In the genomic region with DNA sequence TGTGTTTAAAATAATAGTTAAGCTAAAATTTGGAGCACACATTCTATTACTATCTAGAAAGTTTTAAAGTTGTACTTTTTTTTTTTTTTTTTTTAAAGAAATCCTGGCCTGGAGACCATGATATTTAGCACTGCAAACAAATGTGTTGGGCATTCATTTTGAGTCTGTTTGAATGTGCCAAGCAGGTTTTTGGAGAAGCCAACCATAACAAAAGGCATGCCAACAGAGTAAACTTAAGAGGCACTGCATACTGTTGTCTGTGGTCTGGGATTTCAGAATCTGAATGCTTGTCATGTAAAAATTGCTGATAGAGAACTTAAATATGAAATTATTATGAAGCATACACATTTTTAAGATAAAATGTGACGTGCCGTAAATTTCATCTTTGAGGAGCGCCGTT, we compare ENCODE assay signal across 20 mouse cellular contexts.
"Had no signal": no experiment of that assay in that cellular context is flagged by ENCODE, and none has a peak within 500 bp of the region (broad histone marks: within the 10 kb centered on the region; RNA-seq: fewer than 3 reads in every experiment).

No protein-coding gene starts in this region.

- H3K9ac ChIP-seq: kidney, embryonic 15.5 days; limb, embryonic 12.5 days; limb, embryonic 15.5 days; liver, embryonic 13.5 days; midbrain, embryonic 12.5 days; midbrain, embryonic 15.5 days; neural tube, embryonic 12.5 days; neural tube, embryonic 15.5 days had no signal

- H3K4me2 ChIP-seq: kidney, embryonic 15.5 days; limb, embryonic 12.5 days; limb, embryonic 15.5 days; liver, embryonic 13.5 days; midbrain, embryonic 12.5 days; midbrain, embryonic 15.5 days; neural tube, embryonic 12.5 days; neural tube, embryonic 15.5 days had no signal

- H3K4me1 ChIP-seq: midbrain, embryonic 15.5 days; neural tube, embryonic 12.5 days; neural tube, embryonic 15.5 days had no signal

- ATAC-seq: midbrain, embryonic 15.5 days had no signal

- H3K4me3 ChIP-seq: kidney, embryonic 15.5 days; limb, embryonic 12.5 days; limb, embryonic 15.5 days; liver, embryonic 13.5 days; midbrain, embryonic 12.5 days; midbrain, embryonic 15.5 days; neural tube, embryonic 12.5 days; neural tube, embryonic 15.5 days had no signal

- DNase-seq: kidney, adult 18-20 months; kidney, postnatal 10 days; kidney, postnatal 36 days; left cerebral cortex, postnatal 4 days; liver, embryonic 13.5 days; lung, adult 2 months; lung, postnatal 14 days; right cerebral cortex, adult 18-20 months; right cerebral cortex, postnatal 14 days; spleen, adult 18-20 months; thymus, adult 18-20 months; thymus, postnatal 36 days had no signal

- H3K27ac ChIP-seq: kidney, embryonic 15.5 days; limb, embryonic 12.5 days; limb, embryonic 15.5 days; liver, embryonic 13.5 days; macrophage; midbrain, embryonic 12.5 days; midbrain, embryonic 15.5 days; neural tube, embryonic 12.5 days; neural tube, embryonic 15.5 days had no signal

- H3K36me3 ChIP-seq: kidney, embryonic 15.5 days; limb, embryonic 12.5 days; limb, embryonic 15.5 days; liver, embryonic 13.5 days; midbrain, embryonic 12.5 days; midbrain, embryonic 15.5 days; neural tube, embryonic 12.5 days; neural tube, embryonic 15.5 days had no signal

- H3K27me3 ChIP-seq: kidney, embryonic 15.5 days; limb, embryonic 12.5 days; limb, embryonic 15.5 days; liver, embryonic 13.5 days; midbrain, embryonic 12.5 days; midbrain, embryonic 15.5 days; neural tube, embryonic 12.5 days; neural tube, embryonic 15.5 days had no signal

- H3K9me3 ChIP-seq: kidney, embryonic 15.5 days; limb, embryonic 12.5 days; limb, embryonic 15.5 days; liver, embryonic 13.5 days; midbrain, embryonic 12.5 days; midbrain, embryonic 15.5 days; neural tube, embryonic 12.5 days; neural tube, embryonic 15.5 days had no signal
